Mouse (Mus musculus) natural killer cell, adult 2 months (primary cell): ENCODE measurements around the gene Cd79a.

ENCODE experiments used
- DNase-seq, 2 experiments: peaks; one replicate each; pipeline ENCODE4 v3.0.0; 2022; ENCODE audit warnings: low spot score in 2 of 2

Cd79a gene

GRCm38 (mm10) chr7:24897224-24897623, at the start of gene Cd79a:
TSS of gene Cd79a (plus strand) at chr7:24897381.
- DNase-seq, result peak in 1 of 2 experiments; percentile 86

GRCm38 (mm10) chr7:24850162-24850561, 47.0 kb upstream of the Cd79a start:
- DNase-seq, result no peak

- DNase-seq, result no peak
Observed at GRCm38 (mm10) chr7:24850899-24851303, 46.3 kb upstream of the Cd79a start.

GRCm38 (mm10) chr7:24851596-24852325, 45.4 kb upstream of the Cd79a start:
- DNase-seq, result no peak

GRCm38 (mm10) chr7:24852557-24853232, 44.5 kb upstream of the Cd79a start:
- DNase-seq, result no peak

GRCm38 (mm10) chr7:24853233-24853563, 44.0 kb upstream of the Cd79a start:
- DNase-seq, result no peak

GRCm38 (mm10) chr7:24853695-24854094, 43.5 kb upstream of the Cd79a start:
- DNase-seq, result no peak

- DNase-seq, result no peak
Observed at GRCm38 (mm10) chr7:24856460-24857120, 40.6 kb upstream of the Cd79a start.

GRCm38 (mm10) chr7:24859234-24859633, 37.9 kb upstream of the Cd79a start:
- DNase-seq, result no peak

- DNase-seq, result no peak
Observed at GRCm38 (mm10) chr7:24861913-24862312, 35.3 kb upstream of the Cd79a start, which contains the start of gene Gm9844. TSS of gene Gm9844 (plus strand) at chr7:24862213.

- DNase-seq, result no peak
Observed at GRCm38 (mm10) chr7:24862853-24863252, 34.3 kb upstream of the Cd79a start.

- no peak for DNase-seq
Observed at GRCm38 (mm10) chr7:24864156-24864555, 33.0 kb upstream of the Cd79a start.

GRCm38 (mm10) chr7:24869080-24869479, 28.1 kb upstream of the Cd79a start:
- DNase-seq, result no peak

- DNase-seq, result no peak
Observed at GRCm38 (mm10) chr7:24869532-24870165, 27.5 kb upstream of the Cd79a start, which contains the start of the genes Lypd4 and Dmrtc2. TSS of gene Lypd4 (minus strand) at chr7:24869941. TSS of gene Dmrtc2 (plus strand) at chr7:24870057.

- DNase-seq, result no peak
Observed at GRCm38 (mm10) chr7:24877588-24877987, 19.6 kb upstream of the Cd79a start.

- DNase-seq, result no peak
Observed at GRCm38 (mm10) chr7:24879620-24880019, 17.6 kb upstream of the Cd79a start.

GRCm38 (mm10) chr7:24882416-24883199, 14.6 kb upstream of the Cd79a start:
- no peak for DNase-seq

GRCm38 (mm10) chr7:24883896-24884692, 13.1 kb upstream of the Cd79a start, which contains the start of gene Rps19:
TSS of gene Rps19 (plus strand) at chr7:24884371.
- DNase-seq, result peak; percentile 98

- no peak for DNase-seq
Observed at GRCm38 (mm10) chr7:24884693-24885291, 12.4 kb upstream of the Cd79a start.
